Mouse (Mus musculus): ENCODE results near the gene Szt2.
A peak's percentile ranks its signal among the peaks of the same experiment; 100 is the strongest.

Szt2 gene

GRCm38 (mm10) chr4:118409142-118409900 is at the start of gene Szt2, which contains the start of gene Med8:
Gene Szt2 (minus strand): TSS chr4:118409273.
Gene Med8 (plus strand): TSS chr4:118409337.
- DNase-seq (ENCODE audit: low read depth, low spot score) = peak; percentile 84

- DNase-seq (ENCODE audit: low read depth, low spot score) = no peak
Measured at GRCm38 (mm10) chr4:118457345-118457975, 48.4 kb upstream of the Szt2 start, which contains the start of gene Mpl. Gene Mpl (minus strand): TSS chr4:118457513.

DNA sequence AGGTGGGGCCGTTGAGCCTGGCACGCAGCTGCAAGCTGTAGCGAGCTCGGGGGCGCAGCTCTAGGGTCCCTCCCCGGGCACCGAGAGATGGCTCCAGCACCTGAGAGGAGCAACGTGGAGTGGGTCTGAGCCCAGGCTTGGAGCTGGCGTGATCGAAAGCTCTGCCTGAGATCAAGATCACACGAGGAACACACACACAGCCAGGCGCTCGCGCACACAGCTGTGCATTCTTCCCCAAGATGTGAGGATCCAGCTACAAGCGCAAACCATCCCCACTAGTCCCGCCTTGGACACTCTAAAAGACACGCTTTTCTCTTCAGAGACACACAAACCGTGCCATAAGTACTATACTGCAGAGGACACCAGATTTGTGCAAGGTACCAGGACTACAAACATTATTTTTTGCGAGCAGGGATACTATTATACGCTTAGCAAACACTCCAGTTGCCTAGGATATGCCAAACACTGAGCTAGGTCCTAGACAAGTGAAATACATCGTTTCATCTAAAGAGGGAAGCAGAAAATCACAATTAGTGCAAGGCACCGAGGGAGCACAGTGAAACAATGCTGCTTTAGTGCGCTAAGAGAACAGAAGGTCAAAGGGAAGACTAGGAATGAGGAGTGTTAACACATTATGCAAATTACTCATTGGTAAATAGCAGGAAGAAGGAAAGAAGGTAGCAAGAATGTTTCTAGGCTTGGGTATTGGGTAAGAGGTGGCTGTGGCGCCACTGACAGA is 37.5 kb upstream of the Szt2 start:
- no peak for DNase-seq (ENCODE audit: low read depth, low spot score)

DNA sequence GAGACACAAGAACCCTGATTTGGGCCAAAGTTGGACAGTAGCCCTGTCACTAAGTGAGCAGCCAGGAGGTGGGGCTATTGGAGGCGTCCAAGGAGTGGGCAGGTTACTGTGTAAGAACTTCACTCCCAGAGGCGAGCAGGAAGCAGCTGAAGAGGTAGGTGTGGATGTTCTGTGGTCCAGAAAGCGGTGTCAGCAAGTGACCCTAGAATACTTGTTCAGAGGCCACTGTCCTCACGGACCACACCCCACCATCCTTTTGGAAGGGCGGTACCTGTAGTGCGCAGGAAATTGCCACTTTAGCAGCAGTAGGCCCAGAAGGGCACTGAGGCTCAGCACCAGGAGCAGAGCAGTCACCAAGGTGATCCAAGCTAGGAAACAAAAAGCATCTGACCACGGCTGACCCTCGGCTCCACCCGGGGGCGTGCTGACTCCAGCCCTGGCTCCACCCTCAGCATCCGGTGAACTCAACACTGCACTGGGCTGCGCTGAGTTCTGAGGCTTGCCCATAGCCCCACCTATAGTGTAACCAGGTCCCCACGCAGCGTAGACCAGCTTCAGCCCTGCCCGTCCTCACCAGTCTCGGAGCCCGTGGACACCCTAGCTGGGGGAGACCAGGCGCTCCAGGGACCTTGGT is 36.8 kb upstream of the Szt2 start:
- DNase-seq (ENCODE audit: low read depth, low spot score) = no peak

GRCm38 (mm10) chr4:118445088-118445487 is 36.0 kb upstream of the Szt2 start:
- DNase-seq (ENCODE audit: low read depth, low spot score) = no peak

- no peak for DNase-seq (ENCODE audit: low read depth, low spot score)
Measured at GRCm38 (mm10) chr4:118437829-118438253, 28.8 kb upstream of the Szt2 start.

GRCm38 (mm10) chr4:118436820-118437603 is 27.9 kb upstream of the Szt2 start, which contains the start of gene Cdc20:
Gene Cdc20 (minus strand): TSS chr4:118437352.
- peak; percentile 59 for DNase-seq (ENCODE audit: low read depth, low spot score)

DNA sequence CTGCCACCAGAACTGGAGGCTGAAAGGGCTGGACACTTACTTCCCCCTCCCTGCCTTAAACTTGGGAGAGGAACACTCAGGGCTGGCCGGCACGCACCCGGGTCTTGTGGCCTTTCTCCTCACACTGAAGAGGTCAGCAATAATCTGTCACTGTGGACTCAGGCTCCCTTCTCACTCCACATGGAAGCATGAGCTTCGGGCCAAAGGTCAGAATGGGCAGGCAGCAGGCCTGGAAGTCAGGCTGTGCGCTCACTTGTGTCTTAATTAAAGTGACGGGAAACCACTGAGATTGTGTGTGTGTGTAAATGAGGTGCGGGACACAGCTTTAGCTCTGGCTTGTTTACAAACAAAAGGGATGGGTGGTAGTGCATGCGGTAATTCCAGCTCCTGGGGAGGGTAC is 23.3 kb upstream of the Szt2 start:
- no peak for DNase-seq (ENCODE audit: low read depth, low spot score)

- DNase-seq (ENCODE audit: low read depth, low spot score) = no peak
Measured at GRCm38 (mm10) chr4:118429215-118429895, 20.3 kb upstream of the Szt2 start.

DNA sequence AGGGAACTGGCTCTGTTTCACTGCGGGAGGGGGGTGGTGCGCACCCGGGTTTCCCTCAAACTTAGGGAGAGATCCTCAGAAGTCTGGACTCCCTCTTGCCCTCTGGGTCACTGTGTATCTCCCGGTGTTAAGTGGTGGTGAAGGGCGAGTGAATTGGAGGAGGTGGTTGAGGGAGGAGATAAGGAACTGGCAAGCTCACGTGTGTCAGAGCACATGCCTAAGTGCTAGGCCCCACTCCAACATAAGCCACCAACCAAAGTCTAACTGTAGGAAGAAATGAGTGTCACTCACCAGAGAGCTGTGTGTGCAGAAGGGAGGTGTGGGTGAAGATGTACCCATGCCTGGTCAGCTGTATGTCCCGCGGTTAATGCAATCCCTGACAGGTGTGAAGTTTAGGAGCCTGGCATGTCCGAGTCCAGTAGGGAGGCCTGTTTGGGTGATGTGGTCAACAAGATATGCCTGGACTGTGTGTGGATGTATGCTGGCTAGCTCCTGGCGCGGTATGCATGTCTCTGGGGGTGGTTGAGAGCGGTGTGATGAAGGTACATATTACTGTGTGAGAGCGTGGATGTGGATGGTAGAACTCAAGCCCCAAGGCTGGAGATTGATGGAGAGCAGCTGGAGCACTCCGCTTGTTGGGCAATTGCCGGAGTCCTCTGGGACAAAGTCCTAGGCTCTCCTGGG is 19.6 kb upstream of the Szt2 start:
- no peak for DNase-seq (ENCODE audit: low read depth, low spot score)

DNA sequence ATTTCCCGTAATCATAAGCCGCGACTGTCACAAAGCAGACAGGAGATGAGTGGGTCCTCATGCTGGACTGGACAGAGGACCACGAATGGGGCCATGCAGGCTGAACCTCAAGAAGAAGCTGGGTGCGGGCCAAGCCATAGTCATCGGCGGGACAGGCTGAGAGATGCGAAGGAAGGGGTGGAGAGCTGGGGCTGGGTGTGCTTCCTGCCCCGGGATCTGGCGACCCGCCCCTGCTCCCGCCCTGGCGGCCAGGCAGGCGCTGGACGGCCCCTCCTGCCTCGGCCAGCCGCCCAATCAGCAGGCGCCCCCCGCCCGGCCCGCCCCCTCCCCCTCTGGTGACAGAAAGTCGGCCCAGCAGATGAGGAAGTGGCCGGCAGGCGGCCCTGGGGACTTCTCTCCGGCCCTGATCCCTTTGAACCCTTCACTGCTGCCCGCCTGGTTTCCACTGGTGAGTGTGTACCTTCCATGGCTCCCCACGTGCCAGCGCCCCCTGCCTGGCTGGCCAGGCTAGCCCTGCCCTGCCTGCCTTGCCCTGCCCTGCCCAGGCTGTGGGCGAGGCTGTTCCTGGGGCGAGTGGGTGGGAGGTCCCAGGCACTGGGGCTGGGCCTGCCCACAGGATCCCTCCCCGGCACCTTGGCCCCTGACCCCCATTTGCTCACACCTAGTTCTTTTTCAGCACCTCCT is 18.8 kb upstream of the Szt2 start, which contains the start of gene Elovl1:
Gene Elovl1 (plus strand): TSS at position 326 of the 684 bp plus-strand sequence.
- DNase-seq (ENCODE audit: low read depth, low spot score) = no peak

- no peak for DNase-seq (ENCODE audit: low read depth, low spot score)
Measured at GRCm38 (mm10) chr4:118427415-118427767, 18.3 kb upstream of the Szt2 start.

- no peak for DNase-seq (ENCODE audit: low read depth, low spot score)
Measured at GRCm38 (mm10) chr4:118425374-118425773, 16.3 kb upstream of the Szt2 start.

DNA sequence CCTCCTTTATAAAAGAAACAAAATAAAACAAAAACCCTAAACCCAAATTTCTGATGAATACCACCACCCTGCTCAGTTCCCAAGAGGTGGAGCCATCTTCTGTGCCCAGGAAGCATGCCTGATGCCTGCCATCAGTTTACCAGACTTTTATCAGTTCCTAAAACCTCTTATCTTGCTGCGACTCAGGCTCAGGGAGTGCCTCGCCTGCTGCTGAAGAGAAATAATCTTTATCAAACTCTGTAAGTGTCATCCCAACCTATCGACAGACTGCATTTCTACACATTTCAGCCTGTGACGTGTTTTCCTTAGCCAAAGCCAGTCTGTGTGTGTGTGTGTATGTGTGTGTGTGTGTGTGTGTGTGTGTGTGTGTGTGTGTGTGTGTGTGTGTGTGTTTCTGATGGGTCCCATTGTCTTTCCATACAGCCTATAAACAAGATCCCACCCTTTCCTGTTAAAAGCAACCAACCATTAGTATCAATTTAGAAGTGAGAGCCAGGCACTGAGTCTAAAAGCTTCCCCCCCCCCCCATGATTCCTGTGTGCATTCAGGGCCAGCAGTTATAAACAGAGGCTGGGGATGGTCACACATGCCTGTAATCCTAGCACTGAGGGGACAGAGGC is 15.6 kb upstream of the Szt2 start:
- DNase-seq (ENCODE audit: low read depth, low spot score) = no peak

GRCm38 (mm10) chr4:118421384-118421783 is 12.3 kb upstream of the Szt2 start:
- no peak for DNase-seq (ENCODE audit: low read depth, low spot score)

GRCm38 (mm10) chr4:118417112-118417797 is 8.2 kb upstream of the Szt2 start:
- DNase-seq (ENCODE audit: low read depth, low spot score) = no peak

DNA sequence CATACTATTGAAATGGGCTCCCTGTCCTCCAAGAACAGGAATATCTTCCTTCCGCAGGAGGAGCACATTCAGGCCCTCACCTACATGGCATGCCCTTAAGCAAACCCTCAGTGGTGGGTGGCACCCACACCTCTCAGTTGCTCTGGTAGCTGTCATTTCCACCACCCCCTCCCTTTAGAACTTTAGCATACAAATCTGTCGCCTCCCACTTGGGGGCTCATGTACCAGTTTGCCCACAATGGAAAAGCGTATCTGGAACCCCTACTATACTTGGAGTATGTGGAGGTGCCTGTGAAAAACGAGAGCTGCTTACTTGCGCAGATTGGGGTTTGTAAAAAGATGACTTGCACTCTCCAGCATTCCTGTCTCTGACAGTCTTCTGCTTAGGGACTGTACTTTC is 7.3 kb upstream of the Szt2 start:
- DNase-seq (ENCODE audit: low read depth, low spot score) = no peak

- no peak for DNase-seq (ENCODE audit: low read depth, low spot score)
Measured at GRCm38 (mm10) chr4:118415779-118416178, 6.7 kb upstream of the Szt2 start.
